Mouse (Mus musculus) layer of hippocampus, postnatal 10 days (tissue): ENCODE measurements at regions not wholly inside any gene's neighbourhood (a gene's known extent, or its start where the extent isn't known, plus 50 kb on each side); places are given as distances from the start of the nearest gene placed in this dataset.
"Not testable (repeated sequence)": the region's sequence is repeated elsewhere in the genome, so short reads cannot be mapped to it uniquely, and the experiment has no call there.

Experiments
- DNase-seq, 2 experiments: peaks; one replicate each; pipeline ENCODE4 v3.0.0; 2021; ENCODE audit warnings: low spot score in 2 of 2

- DNase-seq = peak; percentile 88 to 92
Observed at GRCm38 (mm10) chr3:31603237-31603636, 293.1 kb upstream of the Slc7a14 start.

- DNase-seq = not testable (repeated sequence)
Observed at GRCm38 (mm10) chr3:31596581-31596980, 286.4 kb upstream of the Slc7a14 start.

- peak; percentile 28 to 41 for DNase-seq
Observed at GRCm38 (mm10) chr3:31585971-31586370, 275.8 kb upstream of the Slc7a14 start.

DNA sequence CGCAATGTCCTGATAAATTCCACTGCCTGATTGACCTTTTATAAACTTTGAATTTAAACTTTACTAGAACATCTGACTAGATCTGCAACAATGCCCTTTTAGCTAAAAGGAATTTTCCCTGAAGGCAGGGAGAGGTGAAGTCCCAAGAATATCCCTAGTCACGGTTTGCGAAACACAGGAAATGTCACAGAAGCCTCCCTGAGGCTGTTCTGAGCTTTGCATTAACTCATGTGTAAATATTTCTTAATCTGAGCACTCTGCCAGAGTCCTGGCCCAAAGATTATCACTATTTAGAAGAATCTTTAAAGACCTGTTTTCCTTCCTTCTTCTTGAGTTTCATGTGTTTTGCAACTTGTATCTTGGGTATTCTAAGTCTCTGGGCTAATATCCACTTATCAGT, 263.7 kb upstream of the Slc7a14 start:
- no peak for DNase-seq
